Mouse (Mus musculus): ENCODE measurements around the gene Gm20388. TPM values are rescaled to one million over a fixed set of nuclear protein-coding genes. Genes with fewer than 3 reads are reported as not detected.

Gene Gm20388
- polyA plus RNA-seq, 1 experiment = not detected

GRCm38 (mm10) chr8:123719811-123720210, 3809.2 kb downstream of the Gm20388 start:
- 70% methylated on average over 5 of the region's 5 CpGs for WGBS
- Histone ChIP-seq H3K27ac (ENCODE audit: insufficient read depth, low read depth, low read length) (no peak overlapping the region), H3K4me3 (ENCODE audit: insufficient read depth, low read depth, low read length) (no peak overlapping the region), H3K4me1 (ENCODE audit: control insufficient read depth, insufficient read depth, low read length) (peaks cover 12% of the 10 kb centered on the region)
- no peak for TF ChIP-seq POLR2A (IDR thresholded peaks at IDR 0.05; ENCODE audit: insufficient read depth, low read depth, low read length)
- no peak for TF ChIP-seq CTCF (IDR thresholded peaks at IDR 0.05; ENCODE audit: insufficient read depth, low read depth, low read length)

- Histone ChIP-seq H3K4me1 (ENCODE audit: control insufficient read depth, insufficient read depth, low read length) (peaks cover 15% of the 10 kb centered on the region), H3K4me3 (ENCODE audit: insufficient read depth, low read depth, low read length) (no peak overlapping the region), H3K27ac (ENCODE audit: insufficient read depth, low read depth, low read length) (no peak overlapping the region)
- TF ChIP-seq CTCF (IDR thresholded peaks at IDR 0.05; ENCODE audit: insufficient read depth, low read depth, low read length) (no peak), POLR2A (IDR thresholded peaks at IDR 0.05; ENCODE audit: insufficient read depth, low read depth, low read length) (no peak)
- 27% methylated on average over 12 of the region's 12 CpGs for WGBS
These were observed 3809.9 kb downstream of the Gm20388 start for GRCm38 (mm10) chr8:123720471-123721001.

- Histone ChIP-seq H3K4me1 (ENCODE audit: control insufficient read depth, insufficient read depth, low read length) (peaks cover 15% of the 10 kb centered on the region), H3K27ac (ENCODE audit: insufficient read depth, low read depth, low read length) (no peak overlapping the region), H3K4me3 (ENCODE audit: insufficient read depth, low read depth, low read length) (no peak overlapping the region)
- no peak for TF ChIP-seq CTCF (IDR thresholded peaks at IDR 0.05; ENCODE audit: insufficient read depth, low read depth, low read length)
- no peak for TF ChIP-seq POLR2A (IDR thresholded peaks at IDR 0.05; ENCODE audit: insufficient read depth, low read depth, low read length)
- WGBS = 90% methylated on average over 5 of the region's 5 CpGs
These were observed 3811.6 kb downstream of the Gm20388 start for GRCm38 (mm10) chr8:123722245-123722644.

GRCm38 (mm10) chr8:123724752-123725151, 3814.1 kb downstream of the Gm20388 start:
- Histone ChIP-seq H3K27ac (ENCODE audit: insufficient read depth, low read depth, low read length) (no peak overlapping the region), H3K4me3 (ENCODE audit: insufficient read depth, low read depth, low read length) (no peak overlapping the region), H3K4me1 (ENCODE audit: control insufficient read depth, insufficient read depth, low read length) (peaks cover 22% of the 10 kb centered on the region)
- no peak for TF ChIP-seq POLR2A (IDR thresholded peaks at IDR 0.05; ENCODE audit: insufficient read depth, low read depth, low read length)
- TF ChIP-seq CTCF (IDR thresholded peaks at IDR 0.05; ENCODE audit: insufficient read depth, low read depth, low read length) = no peak
- 90% methylated on average over 10 of the region's 10 CpGs for WGBS

DNA sequence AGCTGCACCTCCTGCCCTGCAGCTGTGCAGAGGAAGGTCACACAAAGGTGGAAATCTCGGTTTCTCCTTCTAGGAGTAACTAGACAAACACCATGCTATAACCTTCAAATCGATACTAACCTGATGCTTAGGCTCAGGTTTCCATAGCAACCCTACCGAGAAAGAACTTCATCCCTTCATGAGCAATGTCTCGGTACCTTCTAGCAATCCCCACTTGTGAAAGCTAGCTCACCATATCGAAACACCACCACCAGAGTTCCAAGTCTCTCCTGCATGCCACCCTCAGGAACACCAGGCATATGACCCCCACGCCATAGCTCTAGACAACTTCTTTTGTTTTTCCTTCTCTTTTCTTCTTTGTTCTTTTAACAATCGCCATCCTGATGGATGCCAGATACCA, 3814.6 kb downstream of the Gm20388 start:
- WGBS = 44% methylated on average over 7 of the region's 7 CpGs

GRCm38 (mm10) chr8:123726759-123727158, 3816.1 kb downstream of the Gm20388 start:
- Histone ChIP-seq H3K27ac (ENCODE audit: insufficient read depth, low read depth, low read length) (no peak overlapping the region), H3K4me3 (ENCODE audit: insufficient read depth, low read depth, low read length) (no peak overlapping the region), H3K4me1 (ENCODE audit: control insufficient read depth, insufficient read depth, low read length) (peaks cover 16% of the 10 kb centered on the region)
- no peak for TF ChIP-seq POLR2A (IDR thresholded peaks at IDR 0.05; ENCODE audit: insufficient read depth, low read depth, low read length)
- no peak for TF ChIP-seq CTCF (IDR thresholded peaks at IDR 0.05; ENCODE audit: insufficient read depth, low read depth, low read length)
- WGBS = 79% methylated on average over 6 of the region's 6 CpGs

More for the DNA sequence above, 3814.6 kb downstream of the Gm20388 start:
- Histone ChIP-seq H3K4me1 (ENCODE audit: control insufficient read depth, insufficient read depth, low read length) (peaks cover 19% of the 10 kb centered on the region), H3K27ac (ENCODE audit: insufficient read depth, low read depth, low read length) (no peak overlapping the region), H3K4me3 (ENCODE audit: insufficient read depth, low read depth, low read length) (no peak overlapping the region)
- TF ChIP-seq CTCF (IDR thresholded peaks at IDR 0.05; ENCODE audit: insufficient read depth, low read depth, low read length) = no peak
- no peak for TF ChIP-seq POLR2A (IDR thresholded peaks at IDR 0.05; ENCODE audit: insufficient read depth, low read depth, low read length)

DNA sequence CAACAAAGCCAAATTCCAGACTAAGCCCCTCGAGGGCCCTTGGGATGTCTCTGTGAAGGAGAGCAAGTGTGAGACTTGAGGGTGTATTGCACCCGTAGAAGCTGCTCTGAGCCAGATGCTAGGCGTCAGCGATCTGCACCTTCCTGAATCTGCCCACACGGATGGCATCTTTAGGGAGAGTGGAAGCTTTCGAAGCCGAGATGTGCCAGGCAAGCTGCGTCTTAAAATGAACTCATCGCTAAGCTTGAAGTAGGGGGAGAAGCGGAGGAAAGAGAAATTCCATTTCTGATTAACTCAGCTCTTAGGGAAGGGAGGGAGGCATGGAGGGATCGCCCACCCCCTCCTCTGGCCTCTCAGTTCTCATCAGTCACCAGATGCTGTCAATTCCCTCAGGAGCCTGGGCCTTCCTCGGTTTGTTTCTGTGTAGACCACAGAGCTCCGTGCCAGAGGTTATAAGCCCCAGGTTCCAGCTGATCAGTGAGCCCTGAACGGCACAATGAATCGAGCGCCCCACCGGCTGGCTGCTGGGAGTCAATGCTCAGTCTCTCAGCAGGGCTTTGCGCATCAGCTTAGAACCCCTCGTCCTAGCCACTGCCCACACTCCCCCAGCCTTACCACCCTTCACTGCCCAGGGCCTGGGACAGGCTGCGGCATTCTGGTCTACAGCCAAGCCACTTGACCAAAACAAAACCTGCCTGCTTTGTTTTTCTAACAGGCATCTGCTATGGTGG, 3818.6 kb downstream of the Gm20388 start:
- Histone ChIP-seq H3K27ac (ENCODE audit: insufficient read depth, low read depth, low read length) (no peak overlapping the region), H3K4me1 (ENCODE audit: control insufficient read depth, insufficient read depth, low read length) (peaks cover 16% of the 10 kb centered on the region), H3K4me3 (ENCODE audit: insufficient read depth, low read depth, low read length) (no peak overlapping the region)
- no peak for TF ChIP-seq POLR2A (IDR thresholded peaks at IDR 0.05; ENCODE audit: insufficient read depth, low read depth, low read length)
- TF ChIP-seq CTCF (IDR thresholded peaks at IDR 0.05; ENCODE audit: insufficient read depth, low read depth, low read length) = no peak
- WGBS = 11% methylated on average over 20 of the region's 20 CpGs

GRCm38 (mm10) chr8:123729786-123730411, 3819.3 kb downstream of the Gm20388 start:
- no peak for TF ChIP-seq POLR2A (IDR thresholded peaks at IDR 0.05; ENCODE audit: insufficient read depth, low read depth, low read length)
- no peak for TF ChIP-seq CTCF (IDR thresholded peaks at IDR 0.05; ENCODE audit: insufficient read depth, low read depth, low read length)
- Histone ChIP-seq H3K4me1 (ENCODE audit: control insufficient read depth, insufficient read depth, low read length) (peaks cover 14% of the 10 kb centered on the region), H3K27ac (ENCODE audit: insufficient read depth, low read depth, low read length) (no peak overlapping the region), H3K4me3 (ENCODE audit: insufficient read depth, low read depth, low read length) (no peak overlapping the region)
- 57% methylated on average over 13 of the region's 13 CpGs for WGBS

DNA sequence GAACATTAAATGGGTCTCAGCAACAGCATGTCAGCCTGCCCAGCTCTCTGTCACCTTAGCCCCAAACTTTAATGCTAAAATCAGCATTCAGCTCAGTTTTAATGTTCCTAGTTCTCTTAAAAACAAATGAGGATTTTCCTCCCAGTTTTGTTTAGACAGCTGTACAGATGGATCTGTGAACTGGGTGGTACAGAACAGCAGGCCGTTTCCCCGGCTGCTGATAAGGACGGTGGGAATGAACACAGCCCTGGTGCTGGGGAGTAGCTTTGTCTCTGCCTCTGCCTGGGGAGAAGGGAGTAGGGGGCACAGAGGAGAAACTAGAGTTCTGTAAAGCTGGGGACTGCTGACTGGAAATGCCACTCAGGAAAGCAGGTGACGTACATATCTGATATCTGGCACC, 3821.7 kb downstream of the Gm20388 start:
- H3K4me1 ChIP-seq (ENCODE audit: control insufficient read depth, insufficient read depth, low read length) = peaks cover 11% of the 10 kb centered on the region
- no peak overlapping the region for H3K4me3 ChIP-seq (ENCODE audit: insufficient read depth, low read depth, low read length)
- no peak overlapping the region for H3K27ac ChIP-seq (ENCODE audit: insufficient read depth, low read depth, low read length)
- TF ChIP-seq POLR2A (IDR thresholded peaks at IDR 0.05; ENCODE audit: insufficient read depth, low read depth, low read length) = no peak
- TF ChIP-seq CTCF (IDR thresholded peaks at IDR 0.05; ENCODE audit: insufficient read depth, low read depth, low read length) = no peak
- WGBS = 48% methylated on average over 4 of the region's 4 CpGs

Measured in olfactory bulb, adult 2 months (tissue).